Mouse (Mus musculus): ENCODE data around the gene Mtnr1b.

DNA sequence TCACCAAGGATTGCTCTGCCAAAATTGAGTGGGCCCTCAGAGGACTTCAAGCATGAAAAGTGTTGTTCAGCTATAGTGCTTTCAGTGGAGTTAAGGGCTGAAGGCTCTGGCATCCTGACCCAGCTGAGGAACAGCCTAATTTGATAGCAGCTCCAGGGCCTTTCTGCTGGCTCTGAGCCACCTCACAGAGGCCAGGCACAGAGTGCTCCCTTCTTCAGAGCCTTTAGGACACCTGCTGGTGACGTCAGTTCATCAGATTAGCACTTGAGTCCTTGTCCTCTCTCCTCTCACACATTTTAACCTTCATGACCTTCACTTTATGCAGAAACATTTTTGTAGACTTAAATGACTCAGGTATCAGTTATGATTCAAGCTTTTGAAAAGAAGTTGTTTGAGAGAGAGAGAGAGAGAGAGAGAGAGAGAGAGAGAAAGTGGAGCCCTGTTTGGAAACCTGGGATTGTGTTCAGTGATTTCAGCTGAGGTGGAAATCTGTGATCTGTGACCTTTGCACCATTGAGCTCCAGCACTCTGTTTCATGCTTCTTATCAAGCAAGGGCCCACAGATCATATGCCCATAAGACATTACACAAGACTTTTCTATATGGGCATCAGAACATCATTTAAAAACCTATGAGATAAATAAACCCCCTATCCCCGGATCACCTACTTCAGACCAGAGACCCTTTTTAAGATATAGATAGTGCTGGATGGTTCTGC, 35.2 kb upstream of the Mtnr1b start:
- TF ChIP-seq CTCF (IDR thresholded peaks at IDR 0.05; ENCODE audit: borderline replicate concordance, insufficient read depth, low read length) (no peak), POLR2A (IDR thresholded peaks at IDR 0.05; ENCODE audit: low read depth, low read length) (no peak)
